Mouse (Mus musculus): Measurements from ENCODE around the gene Pdxdc1.
"Not testable (repeated sequence)": the region's sequence is repeated elsewhere in the genome, so short reads cannot be mapped to it uniquely, and the experiment has no call there.

Pdxdc1 gene

DNA sequence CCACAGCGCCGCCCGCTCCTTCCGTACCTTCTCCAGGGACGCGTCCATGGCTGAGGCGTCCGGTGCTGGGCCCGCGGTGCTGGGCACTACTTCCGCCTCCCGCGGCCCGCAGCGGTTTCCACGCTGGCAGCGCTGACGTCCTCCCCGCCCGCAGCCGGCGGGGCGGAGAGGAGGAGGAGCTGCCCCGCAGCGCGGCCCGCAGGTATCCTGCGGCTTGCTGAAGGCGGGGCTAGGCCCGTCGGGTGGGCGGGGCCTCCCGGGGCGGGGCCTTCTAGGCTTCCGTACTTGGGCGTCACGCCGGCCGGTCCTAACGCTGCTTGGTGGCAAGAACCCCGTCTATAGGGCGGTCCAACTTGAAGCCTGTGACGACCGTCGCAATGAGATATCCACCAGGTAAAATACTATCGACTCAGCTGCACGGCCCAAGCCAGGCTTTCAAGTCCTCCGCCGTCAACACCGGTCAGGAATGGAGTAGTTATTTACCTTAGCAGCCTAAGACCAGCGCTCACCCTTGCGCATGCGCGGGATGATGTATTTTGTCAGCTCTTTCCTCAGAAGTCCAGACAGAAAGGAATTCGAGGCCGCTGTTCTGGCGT, at the start of gene Pdxdc1, which contains the start of gene Mpv17l:
Gene Pdxdc1 (minus strand): TSS at position 244 of the 596 bp plus-strand sequence.
Gene Mpv17l (plus strand): TSS at position 274 of the 596 bp plus-strand sequence.
- peak; percentile 97 for DNase-seq

- no peak for DNase-seq
Measured at GRCm38 (mm10) chr16:13951245-13951644, 48.3 kb upstream of the Pdxdc1 start.

- DNase-seq, result peak; percentile 68
Measured at GRCm38 (mm10) chr16:13946306-13946705, 43.4 kb upstream of the Pdxdc1 start.

DNA sequence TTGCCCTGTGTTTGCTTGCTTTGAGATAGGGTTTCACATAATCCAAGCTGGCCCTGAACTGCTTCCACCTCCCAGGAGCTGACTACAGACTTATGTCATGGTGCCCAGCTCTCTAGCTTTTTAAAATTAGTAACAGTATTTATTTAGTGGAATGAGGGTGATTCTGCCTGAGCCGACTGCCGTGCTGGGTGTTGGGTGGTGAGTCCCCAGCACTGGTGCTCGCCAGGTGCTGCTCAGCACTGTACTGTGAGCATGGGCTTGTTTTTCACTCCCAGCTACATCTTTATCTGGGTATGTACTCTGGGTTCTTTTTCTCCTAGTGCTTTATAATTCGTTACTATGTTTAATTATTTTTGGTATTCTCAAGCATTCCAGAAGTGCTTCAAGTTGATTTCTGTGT, 42.2 kb upstream of the Pdxdc1 start:
- DNase-seq, result no peak

DNA sequence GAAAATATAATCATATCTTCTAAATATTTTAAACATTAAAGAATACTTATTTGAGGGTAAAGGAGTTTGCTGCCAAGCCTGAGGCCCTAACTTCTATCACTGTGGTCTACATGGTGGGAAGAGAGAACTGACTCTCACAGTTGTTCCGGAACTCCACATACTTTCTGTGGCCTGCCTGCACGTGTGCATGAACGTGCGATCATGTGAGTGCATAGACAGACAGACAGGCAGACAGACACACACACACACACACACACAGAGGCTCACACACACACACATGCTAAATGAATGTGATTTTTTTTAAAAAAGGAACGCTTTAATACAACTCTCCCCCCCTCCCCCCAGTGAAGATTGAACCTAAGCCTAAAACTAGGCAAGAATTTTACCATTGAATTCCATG, 41.8 kb upstream of the Pdxdc1 start:
- no peak for DNase-seq

- no peak for DNase-seq
Measured at GRCm38 (mm10) chr16:13944178-13944577, 41.2 kb upstream of the Pdxdc1 start.

- DNase-seq, result no peak
Measured at GRCm38 (mm10) chr16:13940847-13941395, 38.0 kb upstream of the Pdxdc1 start.

DNA sequence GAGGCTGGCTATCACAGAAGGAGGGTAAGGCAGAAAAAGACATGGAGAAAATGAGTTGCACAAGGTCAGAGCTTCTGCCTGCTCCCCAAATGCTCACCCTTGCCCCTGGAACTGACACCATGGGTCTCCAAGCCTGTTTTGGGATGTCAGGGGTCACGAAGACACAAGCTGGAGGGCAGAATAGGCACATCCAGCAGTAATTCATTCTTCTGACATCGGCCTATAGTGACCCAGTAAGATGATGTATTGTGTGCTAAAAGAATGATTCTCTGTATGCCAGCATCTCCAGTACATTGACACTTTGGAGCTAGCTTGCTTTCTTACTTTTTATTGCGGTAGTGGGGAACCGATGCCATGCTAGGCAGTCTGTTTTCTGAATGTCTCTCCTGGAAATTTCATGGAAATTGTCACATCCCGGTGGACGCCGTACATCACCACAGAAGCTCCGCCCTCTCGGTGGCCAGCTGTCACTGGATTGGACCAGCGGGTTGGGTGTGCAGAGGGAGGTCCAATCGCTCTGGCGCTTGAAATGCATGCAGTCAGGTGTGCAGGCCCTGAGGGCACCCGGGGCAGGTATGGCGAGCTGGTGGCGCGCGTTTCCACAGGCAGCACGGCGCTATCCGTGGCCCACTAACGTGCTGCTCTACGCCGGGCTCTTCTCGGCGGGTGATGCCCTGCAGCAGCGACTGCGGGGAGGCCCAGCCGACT, 37.4 kb upstream of the Pdxdc1 start:
- DNase-seq, result peak; percentile 75

- no peak for DNase-seq
Measured at GRCm38 (mm10) chr16:13927456-13928075, 24.6 kb upstream of the Pdxdc1 start.

DNA sequence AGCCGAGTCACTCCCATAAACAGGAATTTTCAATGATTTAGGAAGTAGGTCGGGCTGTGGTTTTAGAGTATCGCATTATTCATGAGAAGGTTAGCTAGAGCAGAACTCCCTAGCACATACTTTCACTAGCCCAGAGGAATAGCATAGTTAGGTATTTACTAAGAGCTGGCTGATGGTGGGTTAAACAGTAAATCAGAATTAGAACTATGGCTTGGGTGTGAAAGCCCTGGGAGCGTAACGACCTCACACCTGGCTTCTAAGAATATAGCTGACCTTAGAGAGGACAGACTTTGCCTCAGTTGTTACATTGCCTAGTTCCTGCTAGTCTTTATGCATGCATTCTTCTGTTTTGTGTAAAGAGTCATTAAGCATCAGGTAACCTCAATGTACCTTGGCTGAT, 20.0 kb upstream of the Pdxdc1 start:
- DNase-seq, result not testable (repeated sequence)

GRCm38 (mm10) chr16:13922499-13922898, 19.6 kb upstream of the Pdxdc1 start:
- DNase-seq, result not testable (repeated sequence)

DNA sequence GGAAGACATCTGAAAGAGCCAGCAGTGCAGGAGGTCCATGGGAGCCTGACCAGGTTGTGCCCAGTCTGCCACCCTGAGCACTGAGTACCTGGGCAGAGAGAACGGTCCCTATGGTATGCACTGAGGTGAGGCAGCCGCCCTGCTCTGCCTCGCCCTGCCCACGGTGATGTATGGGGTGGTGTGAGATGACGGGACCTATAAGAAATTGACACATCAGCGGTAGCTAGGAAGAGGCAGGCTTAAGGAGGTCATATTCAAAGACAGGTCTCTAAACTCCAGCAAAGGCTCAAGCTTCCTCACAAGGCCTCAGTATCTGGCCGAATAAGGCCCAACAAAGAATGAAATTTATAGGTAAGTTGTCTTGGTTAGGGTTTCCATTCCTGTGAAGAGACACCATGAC, 18.9 kb upstream of the Pdxdc1 start:
- DNase-seq, result no peak

- DNase-seq, result no peak
Measured at GRCm38 (mm10) chr16:13921063-13921462, 18.1 kb upstream of the Pdxdc1 start.

GRCm38 (mm10) chr16:13920093-13920492, 17.2 kb upstream of the Pdxdc1 start:
- DNase-seq, result no peak

GRCm38 (mm10) chr16:13907297-13907696, 4.4 kb upstream of the Pdxdc1 start:
- DNase-seq, result no peak

DNA sequence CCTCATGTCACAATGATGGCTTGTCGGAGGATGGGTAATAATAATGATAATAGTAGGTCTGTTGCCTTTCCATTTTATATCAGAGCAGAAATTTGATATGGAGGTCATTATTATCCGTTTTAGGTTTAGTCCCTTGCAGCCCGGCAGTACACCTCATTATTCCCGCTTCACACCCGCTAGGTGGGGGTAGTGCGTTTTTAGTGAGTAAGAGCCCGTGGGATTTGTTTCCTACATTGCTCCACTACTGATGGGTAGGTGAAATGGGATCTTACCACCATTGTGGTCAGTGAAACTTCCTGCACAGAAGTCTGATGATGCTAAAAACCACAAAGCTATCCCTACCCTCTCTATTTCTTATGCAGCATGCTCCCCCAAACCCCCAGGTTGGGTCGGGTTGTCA, 557 bp upstream of the Pdxdc1 start:
- DNase-seq, result peak; percentile 85

GRCm38 (mm10) chr16:13902397-13902831, 517 bp downstream of the Pdxdc1 start:
- DNase-seq, result no peak

DNA sequence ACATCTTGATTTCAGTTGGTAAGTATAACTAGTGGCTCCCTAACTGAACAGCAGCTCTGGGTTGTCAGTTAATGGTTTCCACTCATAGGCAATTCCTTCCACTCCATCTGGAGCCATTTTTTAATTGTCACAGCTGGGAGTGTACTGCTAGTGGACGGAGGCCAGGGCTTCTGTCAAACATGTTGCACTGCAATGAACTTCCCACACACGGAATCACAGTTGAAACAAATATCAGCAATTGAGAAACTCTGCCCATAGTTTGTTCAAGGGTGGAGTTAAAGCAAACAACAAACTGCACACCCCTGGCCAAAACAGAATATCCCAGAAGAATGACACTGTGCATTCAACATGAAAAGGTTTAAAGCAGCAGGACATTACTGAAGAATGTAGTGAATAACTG, 4.0 kb downstream of the Pdxdc1 start:
- DNase-seq, result peak; percentile 41

GRCm38 (mm10) chr16:13896357-13896756, 6.6 kb downstream of the Pdxdc1 start:
- DNase-seq, result no peak

DNA sequence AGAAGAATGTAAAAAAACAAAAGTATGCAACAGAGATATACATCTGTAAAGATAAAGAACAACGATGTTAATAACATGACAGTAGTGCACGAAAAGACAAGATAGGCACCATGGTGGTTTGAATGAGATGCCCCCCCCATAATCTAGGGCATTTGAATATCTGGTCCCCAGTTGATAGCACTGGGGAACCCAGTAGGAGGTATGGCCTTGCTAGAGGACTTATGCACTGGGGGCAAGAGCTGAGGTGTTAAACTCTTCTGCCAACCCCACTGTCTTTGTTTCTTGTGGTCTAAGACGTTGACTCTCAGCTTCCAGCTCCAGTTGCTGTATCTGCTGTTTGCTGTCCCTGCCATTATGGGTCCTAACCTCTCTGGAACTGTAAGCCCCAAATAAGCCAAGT, 7.2 kb downstream of the Pdxdc1 start:
- no peak for DNase-seq

- DNase-seq, result no peak
Measured at GRCm38 (mm10) chr16:13894097-13894496, 8.8 kb downstream of the Pdxdc1 start.

DNA sequence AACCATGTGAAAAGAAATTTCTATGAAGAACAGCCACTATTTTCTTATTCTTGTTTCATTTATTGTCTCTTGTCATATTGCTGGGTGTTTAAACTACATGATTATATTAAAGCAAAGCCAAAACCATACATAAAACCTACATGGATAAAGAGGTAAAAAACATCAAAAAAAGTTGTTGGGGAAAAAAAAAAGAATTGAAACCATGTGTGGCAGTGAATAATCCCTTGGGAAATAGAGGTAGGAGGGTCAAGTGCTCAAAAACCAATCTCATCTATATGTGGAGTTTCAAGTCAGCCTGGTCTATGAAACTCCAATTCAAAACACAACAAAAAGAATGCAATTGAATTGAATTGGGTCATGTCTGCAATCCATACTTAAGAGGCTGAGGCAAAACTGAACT, 10.1 kb downstream of the Pdxdc1 start:
- no peak for DNase-seq

- DNase-seq, result no peak
Measured at GRCm38 (mm10) chr16:13890449-13890848, 12.5 kb downstream of the Pdxdc1 start.
